Mouse (Mus musculus) cerebellum, adult 2 months (tissue): ENCODE data around the gene Arpc2.

Source experiments
- CTCF ChIP-seq: fragments of 200-500 bp; IDR thresholded peaks from 2 replicates; pipeline ENCODE4 v1.5.1; 2011; ENCODE audit warnings: low read depth, mild to moderate bottlenecking, control low read depth, low read length, moderate library complexity, borderline replicate concordance; ENCODE audit not compliant: insufficient read depth
- POLR2A ChIP-seq: fragments of 200-500 bp; IDR thresholded peaks from 2 replicates; pipeline ENCODE4 v1.6.1; 2011; ENCODE audit warnings: low read length, control low read depth, borderline replicate concordance; ENCODE audit not compliant: insufficient read depth

DNA sequence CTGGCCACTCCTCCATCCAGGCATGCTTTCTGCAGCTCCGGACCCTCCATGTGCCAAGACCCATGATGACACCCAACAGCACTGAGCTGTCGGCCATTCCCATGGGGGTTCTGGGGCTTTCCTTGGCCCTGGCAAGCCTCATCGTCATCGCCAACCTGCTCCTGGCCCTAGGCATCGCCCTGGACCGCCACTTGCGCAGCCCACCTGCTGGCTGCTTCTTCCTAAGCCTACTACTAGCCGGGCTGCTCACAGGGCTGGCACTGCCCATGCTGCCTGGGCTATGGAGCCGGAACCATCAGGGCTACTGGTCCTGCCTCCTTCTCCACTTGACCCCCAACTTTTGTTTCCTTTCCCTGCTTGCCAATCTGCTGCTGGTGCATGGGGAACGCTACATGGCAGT, 42.7 kb downstream of the Arpc2 start, which contains the start of gene Gpbar1:
- TF ChIP-seq CTCF (no peak), POLR2A (no peak)
